Mouse (Mus musculus): ENCODE measurements around the gene Ly9.

Ly9 gene

GRCm38 (mm10) chr1:171607176-171607575 is at the start of gene Ly9:
Gene Ly9, minus strand, starts transcription at chr1:171607410.
- in situ Hi-C loops (cut with MseI, MboI) = no loop called here

GRCm38 (mm10) chr1:171652734-171653133 is 45.5 kb upstream of the Ly9 start, which contains the start of gene Slamf7:
Gene Slamf7, minus strand, starts transcription at chr1:171653035.
- in situ Hi-C loops (cut with MseI, MboI) = no loop called here

- in situ Hi-C loops (cut with MseI, MboI) = no loop called here
These were observed 41.6 kb upstream of the Ly9 start for GRCm38 (mm10) chr1:171648840-171649239.

- in situ Hi-C loops (cut with MseI, MboI) = no loop called here
These were observed 40.5 kb upstream of the Ly9 start for GRCm38 (mm10) chr1:171647716-171648115.

GRCm38 (mm10) chr1:171646429-171646940 is 39.3 kb upstream of the Ly9 start:
- in situ Hi-C loops (cut with MseI, MboI) = no loop called here

- in situ Hi-C loops (cut with MseI, MboI) = no loop called here
These were observed 36.4 kb upstream of the Ly9 start for GRCm38 (mm10) chr1:171643612-171644011.

GRCm38 (mm10) chr1:171640796-171641195 is 33.6 kb upstream of the Ly9 start:
- in situ Hi-C loops (cut with MseI, MboI) = no loop called here

- in situ Hi-C loops (cut with MseI, MboI) = no loop called here
These were observed 31.5 kb upstream of the Ly9 start for GRCm38 (mm10) chr1:171638686-171639085.

- in situ Hi-C loops (cut with MseI, MboI) = no loop called here
These were observed 29.9 kb upstream of the Ly9 start for GRCm38 (mm10) chr1:171637101-171637500.

GRCm38 (mm10) chr1:171635696-171636095 is 28.5 kb upstream of the Ly9 start:
- in situ Hi-C loops (cut with MseI, MboI) = no loop called here

- in situ Hi-C loops (cut with MseI, MboI) = no loop called here
These were observed 24.2 kb upstream of the Ly9 start for GRCm38 (mm10) chr1:171631447-171631846.

GRCm38 (mm10) chr1:171630912-171631311 is 23.7 kb upstream of the Ly9 start:
- in situ Hi-C loops (cut with MseI, MboI) = no loop called here

GRCm38 (mm10) chr1:171630041-171630440 is 22.8 kb upstream of the Ly9 start:
- in situ Hi-C loops (cut with MseI, MboI) = no loop called here

- in situ Hi-C loops (cut with MseI, MboI) = no loop called here
These were observed 22.0 kb upstream of the Ly9 start for GRCm38 (mm10) chr1:171629168-171629567.

- in situ Hi-C loops (cut with MseI, MboI) = no loop called here
These were observed 20.6 kb upstream of the Ly9 start for GRCm38 (mm10) chr1:171627801-171628200.

- in situ Hi-C loops (cut with MseI, MboI) = no loop called here
These were observed 12.9 kb upstream of the Ly9 start for GRCm38 (mm10) chr1:171620091-171620490.

- in situ Hi-C loops (cut with MseI, MboI) = no loop called here
These were observed 12.4 kb upstream of the Ly9 start for GRCm38 (mm10) chr1:171619645-171620044.

GRCm38 (mm10) chr1:171619001-171619400 is 11.8 kb upstream of the Ly9 start:
- in situ Hi-C loops (cut with MseI, MboI) = no loop called here

GRCm38 (mm10) chr1:171616881-171617515 is 9.8 kb upstream of the Ly9 start:
- in situ Hi-C loops (cut with MseI, MboI) = no loop called here

- in situ Hi-C loops (cut with MseI, MboI) = no loop called here
These were observed 6.8 kb upstream of the Ly9 start for GRCm38 (mm10) chr1:171613962-171614361.

- in situ Hi-C loops (cut with MseI, MboI) = no loop called here
These were observed 3.6 kb upstream of the Ly9 start for GRCm38 (mm10) chr1:171610781-171611180.

GRCm38 (mm10) chr1:171610026-171610425 is 2.8 kb upstream of the Ly9 start:
- in situ Hi-C loops (cut with MseI, MboI) = no loop called here

GRCm38 (mm10) chr1:171606656-171607055 is 554 bp downstream of the Ly9 start:
- in situ Hi-C loops (cut with MseI, MboI) = no loop called here

GRCm38 (mm10) chr1:171604686-171605085 is 2.5 kb downstream of the Ly9 start:
- in situ Hi-C loops (cut with MseI, MboI) = no loop called here
